Mouse (Mus musculus) liver, embryonic 12.5 days (tissue): ENCODE measurements at regions not wholly inside any gene's neighbourhood (a gene's known extent, or its start where the extent isn't known, plus 50 kb on each side); places are given as distances from the start of the nearest gene placed in this dataset.

Experiments used
- ATAC-seq: fragments of 200-750 bp; cut with Nextera tagmentation; 2 replicates; pipeline ENCODE4 v1.8.0; 2017; ENCODE audit warnings: moderate number of reproducible peaks, mild to moderate bottlenecking, moderate library complexity
- H3K27ac ChIP-seq: fragments of 300-500 bp; sonication (generic); 2 replicates; pipeline ENCODE4 v1.5.1; 2016; ENCODE audit warnings: mild to moderate bottlenecking
- H3K27me3 ChIP-seq: fragments of 300-500 bp; sonication (generic); replicated peaks from 2 replicates; pipeline ENCODE4 v1.6.1; 2016; ENCODE audit warnings: mild to moderate bottlenecking, moderate library complexity
- H3K36me3 ChIP-seq: fragments of 300-500 bp; sonication (generic); 2 replicates; pipeline ENCODE4 v1.6.1; 2016; ENCODE audit warnings: mild to moderate bottlenecking, moderate library complexity
- H3K4me1 ChIP-seq: fragments of 300-500 bp; sonication (generic); 2 replicates; pipeline ENCODE4 v1.6.1; 2016
- H3K4me2 ChIP-seq: fragments of 300-500 bp; sonication (generic); 2 replicates; pipeline ENCODE4 v1.6.1; 2016; ENCODE audit warnings: mild to moderate bottlenecking, moderate library complexity
- H3K4me3 ChIP-seq: fragments of 300-500 bp; sonication (generic); 2 replicates; pipeline ENCODE4 v1.5.1; 2016; ENCODE audit warnings: mild to moderate bottlenecking, moderate library complexity
- H3K9ac ChIP-seq: fragments of 300-500 bp; sonication (generic); 2 replicates; pipeline ENCODE4 v1.6.1; 2016; ENCODE audit warnings: mild to moderate bottlenecking, moderate library complexity
- H3K9me3 ChIP-seq: fragments of 300-500 bp; sonication (generic); replicated peaks from 2 replicates; pipeline ENCODE4 v1.6.1; 2016; ENCODE audit warnings: mild to moderate bottlenecking, moderate library complexity
- WGBS: fragments of 180-500 bp; shearing (Covaris S2); methylation state at CpG from one replicate; pipeline ENCODE4 v1.1.7; 2016; ENCODE audit not compliant: insufficient replicate concordance; 5-methylcytosine and 5-hydroxymethylcytosine counted together

DNA sequence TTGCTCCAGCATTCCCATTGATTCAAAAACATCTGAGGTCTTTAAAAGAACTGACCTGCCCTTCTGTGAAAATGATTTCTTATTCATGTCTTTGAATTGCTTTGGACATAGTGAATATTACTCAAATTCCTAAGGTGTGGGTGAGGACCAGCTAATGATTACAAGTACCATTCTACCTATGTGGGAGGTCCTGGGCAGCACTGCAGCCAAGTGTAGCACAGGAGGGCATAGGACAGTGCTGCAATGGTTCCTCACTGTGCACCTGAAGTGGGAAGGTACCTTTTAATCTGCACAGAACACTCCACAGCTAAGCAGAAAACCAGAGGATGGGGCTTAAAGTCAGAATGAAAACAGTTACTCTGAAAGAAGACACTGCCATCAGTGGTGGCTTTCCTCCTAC is 474.8 kb upstream of the Camk1g start:
- H3K36me3 ChIP-seq, result no peaks in the 10 kb centered on the region
- H3K9ac ChIP-seq, result no peak overlapping the region
- no peak overlapping the region for H3K4me3 ChIP-seq
- H3K4me1 ChIP-seq, result no peaks in the 10 kb centered on the region
- H3K27me3 ChIP-seq, result no peaks in the 10 kb centered on the region
- H3K4me2 ChIP-seq, result no peak overlapping the region
- no peak for ATAC-seq
- no peak overlapping the region for H3K27ac ChIP-seq
- H3K9me3 ChIP-seq, result no peaks in the 10 kb centered on the region

DNA sequence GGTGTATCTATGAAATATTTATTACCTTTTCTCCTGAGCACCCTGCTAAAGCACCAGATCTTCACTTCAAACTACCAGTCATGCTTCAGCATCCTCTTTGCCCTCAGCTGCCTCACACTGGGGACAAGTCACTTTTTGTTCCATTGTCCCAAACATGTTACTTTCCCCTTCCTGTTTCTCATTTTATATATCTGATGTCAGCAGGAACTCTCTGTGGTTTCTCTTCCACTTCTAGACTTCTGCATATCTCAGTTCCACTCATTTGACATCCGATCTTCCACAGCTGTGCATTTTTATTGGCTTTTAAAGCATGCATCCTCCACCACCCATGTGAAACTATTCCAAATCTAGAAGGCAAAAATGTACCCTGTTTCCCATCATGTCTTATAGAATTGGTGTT is 474.4 kb upstream of the Camk1g start:
- no peak overlapping the region for H3K4me3 ChIP-seq
- no peaks in the 10 kb centered on the region for H3K36me3 ChIP-seq
- H3K4me2 ChIP-seq, result no peak overlapping the region
- H3K9me3 ChIP-seq, result no peaks in the 10 kb centered on the region
- no peak overlapping the region for H3K9ac ChIP-seq
- no peaks in the 10 kb centered on the region for H3K27me3 ChIP-seq
- no peaks in the 10 kb centered on the region for H3K4me1 ChIP-seq
- no peak for ATAC-seq
- 15% methylated on average over 1 of the region's 1 CpGs for WGBS
- H3K27ac ChIP-seq, result no peak overlapping the region

GRCm38 (mm10) chr1:193800998-193801397 is 430.9 kb upstream of the Camk1g start:
- Histone ChIP-seq H3K36me3 (no peaks in the 10 kb centered on the region), H3K9me3 (no peaks in the 10 kb centered on the region), H3K4me3 (no peak overlapping the region), H3K4me2 (no peak overlapping the region), H3K27me3 (no peaks in the 10 kb centered on the region), H3K27ac (no peak overlapping the region), H3K9ac (no peak overlapping the region), H3K4me1 (no peaks in the 10 kb centered on the region)
- ATAC-seq, result no peak
- 41% methylated on average over 3 of the region's 3 CpGs for WGBS

DNA sequence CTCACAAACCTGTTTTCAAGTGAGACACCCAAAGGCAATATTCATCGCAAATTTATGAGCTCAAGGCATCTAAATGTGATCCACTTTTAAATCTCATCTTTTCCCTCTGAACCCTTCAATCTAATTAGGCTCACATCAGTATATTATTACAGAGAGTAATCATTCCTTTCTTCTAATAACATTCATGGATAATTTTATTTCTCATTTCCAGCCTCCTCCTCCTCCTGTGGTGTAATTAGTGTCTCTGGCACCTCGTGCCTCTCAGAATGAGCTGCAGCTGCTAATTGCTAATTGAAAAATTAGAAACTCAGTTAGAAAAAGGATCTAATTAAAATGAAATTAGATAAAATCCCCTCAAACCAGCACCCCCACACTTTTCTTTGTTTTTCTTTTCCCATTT is 420.5 kb upstream of the Camk1g start:
- WGBS, result 56% methylated on average over 2 of the region's 2 CpGs
- Histone ChIP-seq H3K4me2 (no peak overlapping the region), H3K4me3 (no peak overlapping the region), H3K9me3 (no peaks in the 10 kb centered on the region), H3K27ac (no peak overlapping the region), H3K36me3 (no peaks in the 10 kb centered on the region), H3K27me3 (no peaks in the 10 kb centered on the region), H3K9ac (no peak overlapping the region), H3K4me1 (no peaks in the 10 kb centered on the region)
- no peak for ATAC-seq

DNA sequence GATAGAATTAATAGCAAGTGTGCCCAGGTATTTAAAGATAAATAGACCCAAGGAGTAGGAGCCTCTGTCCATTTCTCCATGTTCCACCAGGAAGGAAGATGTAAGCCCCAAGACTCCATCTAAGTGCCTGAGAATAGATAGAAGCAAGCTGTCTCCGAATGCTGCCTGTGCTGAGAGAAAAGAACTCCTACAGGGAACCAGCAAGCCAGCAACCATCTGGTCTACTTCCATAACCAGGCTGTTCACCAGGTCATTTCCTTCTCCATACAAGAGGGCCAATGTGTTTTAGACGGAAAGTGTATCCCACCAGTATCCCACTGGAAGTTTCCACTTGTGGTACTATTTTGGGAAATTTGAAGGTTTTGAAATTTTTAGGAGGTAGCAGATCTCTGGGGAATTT is 418.4 kb upstream of the Camk1g start:
- Histone ChIP-seq H3K4me3 (no peak overlapping the region), H3K36me3 (no peaks in the 10 kb centered on the region), H3K4me2 (no peak overlapping the region), H3K27me3 (no peaks in the 10 kb centered on the region), H3K4me1 (no peaks in the 10 kb centered on the region), H3K9me3 (no peaks in the 10 kb centered on the region), H3K9ac (no peak overlapping the region), H3K27ac (no peak overlapping the region)
- 66% methylated on average over 2 of the region's 2 CpGs for WGBS
- ATAC-seq, result no peak

DNA sequence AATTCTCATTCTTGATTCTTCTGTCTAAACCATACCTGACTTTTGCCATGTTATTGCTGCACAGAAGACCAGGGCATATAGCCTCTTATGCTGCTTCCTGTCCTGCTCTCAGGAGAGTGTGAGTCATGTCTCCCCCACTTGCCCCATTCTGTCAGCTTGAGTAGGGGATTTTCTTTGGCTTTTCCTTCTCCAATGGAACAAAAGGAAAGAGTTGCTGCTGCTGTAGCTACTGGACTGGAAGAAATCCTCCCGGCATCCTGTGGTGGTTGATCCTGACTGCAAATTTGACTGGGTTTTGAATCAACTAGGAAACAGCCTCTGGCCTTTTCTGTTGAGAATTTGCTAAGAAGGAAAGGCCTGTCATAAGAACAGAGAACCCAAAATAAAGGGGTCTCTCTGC is 417.3 kb upstream of the Camk1g start:
- Histone ChIP-seq H3K36me3 (no peaks in the 10 kb centered on the region), H3K9ac (no peak overlapping the region), H3K4me2 (no peak overlapping the region), H3K27me3 (no peaks in the 10 kb centered on the region), H3K9me3 (no peaks in the 10 kb centered on the region), H3K27ac (no peak overlapping the region), H3K4me1 (no peaks in the 10 kb centered on the region), H3K4me3 (no peak overlapping the region)
- WGBS, result 73% methylated on average over 1 of the region's 1 CpGs
- no peak for ATAC-seq

DNA sequence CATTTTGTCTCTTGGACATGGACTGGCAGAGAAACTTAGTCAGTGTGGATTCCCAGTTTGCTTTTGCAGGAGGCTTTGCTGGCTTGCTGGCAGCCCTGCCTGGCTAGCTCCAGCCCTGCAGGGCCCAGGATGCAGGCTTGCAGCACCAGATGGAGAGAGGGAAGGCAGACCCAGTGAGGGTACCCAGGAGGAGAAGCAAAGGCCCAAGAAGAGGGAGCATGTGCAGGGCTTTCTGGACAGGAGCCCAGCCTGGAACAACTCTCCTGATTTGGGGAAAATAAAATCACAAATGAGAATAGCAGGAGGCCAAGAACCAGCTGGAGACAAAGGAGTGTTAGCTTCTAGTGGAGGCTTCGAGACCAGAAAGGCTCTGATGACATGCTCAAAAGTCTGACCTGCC is 414.9 kb upstream of the Camk1g start:
- Histone ChIP-seq H3K9ac (no peak overlapping the region), H3K9me3 (no peaks in the 10 kb centered on the region), H3K27ac (no peak overlapping the region), H3K4me1 (no peaks in the 10 kb centered on the region), H3K36me3 (no peaks in the 10 kb centered on the region), H3K4me2 (no peak overlapping the region), H3K27me3 (no peaks in the 10 kb centered on the region), H3K4me3 (no peak overlapping the region)
- no peak for ATAC-seq
- WGBS, result 64% methylated on average over 1 of the region's 1 CpGs

GRCm38 (mm10) chr1:193784526-193784925 is 414.4 kb upstream of the Camk1g start:
- H3K9me3 ChIP-seq, result no peaks in the 10 kb centered on the region
- ATAC-seq, result no peak

DNA sequence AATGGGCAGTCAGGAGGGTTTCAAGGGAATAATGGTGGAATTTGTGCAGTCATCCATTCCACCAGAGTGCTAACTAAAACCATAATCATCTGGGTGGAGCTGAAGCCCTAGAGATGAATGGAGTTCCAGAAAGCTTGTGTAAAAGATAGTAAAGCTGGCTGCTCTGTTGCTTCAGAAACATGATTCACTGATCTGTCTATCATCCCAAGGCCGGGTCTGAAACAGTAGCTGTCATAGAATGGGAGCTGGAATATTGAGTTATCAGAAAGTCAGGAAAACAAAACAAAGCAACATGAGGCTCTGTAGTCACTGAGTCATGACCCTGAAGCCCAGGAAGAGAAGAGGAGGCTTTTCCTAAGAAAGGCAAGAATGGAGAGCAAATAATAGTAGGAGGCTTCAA is 408.1 kb upstream of the Camk1g start:
- Histone ChIP-seq H3K27me3 (no peaks in the 10 kb centered on the region), H3K9ac (no peak overlapping the region), H3K4me3 (no peak overlapping the region), H3K9me3 (no peaks in the 10 kb centered on the region), H3K27ac (no peak overlapping the region), H3K4me1 (no peaks in the 10 kb centered on the region), H3K4me2 (no peak overlapping the region), H3K36me3 (no peaks in the 10 kb centered on the region)
- 51% methylated on average over 1 of the region's 1 CpGs for WGBS
- no peak for ATAC-seq

More at GRCm38 (mm10) chr1:193784526-193784925, 414.4 kb upstream of the Camk1g start:
- H3K4me2 ChIP-seq, result no peak overlapping the region
- no peaks in the 10 kb centered on the region for H3K27me3 ChIP-seq
- H3K9ac ChIP-seq, result no peak overlapping the region
- H3K4me1 ChIP-seq, result no peaks in the 10 kb centered on the region
- no peak overlapping the region for H3K4me3 ChIP-seq
- H3K27ac ChIP-seq, result no peak overlapping the region
- H3K36me3 ChIP-seq, result no peaks in the 10 kb centered on the region
- WGBS, result 50% methylated on average over 2 of the region's 2 CpGs

DNA sequence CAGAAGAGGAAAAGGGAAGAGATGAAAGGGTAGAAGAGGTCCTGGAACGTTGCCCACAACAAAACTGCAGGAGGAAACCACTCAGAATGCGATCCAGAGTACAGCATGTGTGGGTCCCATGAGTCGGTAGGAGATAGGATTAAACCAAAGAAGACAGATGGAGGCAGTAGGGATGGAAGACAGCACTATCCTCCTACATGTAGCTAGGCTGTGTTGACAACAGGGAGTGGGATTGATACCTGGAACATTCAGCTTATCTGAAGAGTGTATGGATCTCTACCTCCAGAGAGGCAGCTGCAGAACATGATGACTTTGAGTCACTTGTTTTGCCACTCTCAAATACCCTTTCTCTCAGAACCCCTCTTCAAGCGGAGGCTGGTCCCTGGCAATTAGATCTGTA is 399.4 kb upstream of the Camk1g start:
- H3K9ac ChIP-seq, result no peak overlapping the region
- WGBS, result 55% methylated on average over 4 of the region's 4 CpGs

GRCm38 (mm10) chr1:193764103-193764502 is 394.0 kb upstream of the Camk1g start:
- H3K36me3 ChIP-seq, result no peaks in the 10 kb centered on the region
- no peak for ATAC-seq

More for the DNA sequence above, 399.4 kb upstream of the Camk1g start:
- no peak overlapping the region for H3K4me3 ChIP-seq
- H3K27ac ChIP-seq, result no peak overlapping the region
- no peak overlapping the region for H3K4me2 ChIP-seq
- no peak for ATAC-seq
- H3K27me3 ChIP-seq, result no peaks in the 10 kb centered on the region
- H3K4me1 ChIP-seq, result no peaks in the 10 kb centered on the region
- no peaks in the 10 kb centered on the region for H3K36me3 ChIP-seq
- H3K9me3 ChIP-seq, result no peaks in the 10 kb centered on the region

GRCm38 (mm10) chr1:193751819-193752251 is 381.7 kb upstream of the Camk1g start:
- Histone ChIP-seq H3K4me3 (no peak overlapping the region), H3K4me1 (no peaks in the 10 kb centered on the region), H3K9ac (no peak overlapping the region), H3K4me2 (no peak overlapping the region), H3K27ac (no peak overlapping the region), H3K9me3 (no peaks in the 10 kb centered on the region), H3K27me3 (no peaks in the 10 kb centered on the region), H3K36me3 (no peaks in the 10 kb centered on the region)
- WGBS, result 34% methylated on average over 4 of the region's 4 CpGs
- no peak for ATAC-seq

More at GRCm38 (mm10) chr1:193764103-193764502, 394.0 kb upstream of the Camk1g start:
- H3K27me3 ChIP-seq, result no peaks in the 10 kb centered on the region
- no peaks in the 10 kb centered on the region for H3K9me3 ChIP-seq
- no peaks in the 10 kb centered on the region for H3K4me1 ChIP-seq
- H3K9ac ChIP-seq, result no peak overlapping the region
- H3K27ac ChIP-seq, result no peak overlapping the region
- H3K4me2 ChIP-seq, result no peak overlapping the region
- no peak overlapping the region for H3K4me3 ChIP-seq

GRCm38 (mm10) chr1:193750929-193751328 is 380.8 kb upstream of the Camk1g start:
- no peak overlapping the region for H3K4me2 ChIP-seq
- H3K36me3 ChIP-seq, result no peaks in the 10 kb centered on the region
- ATAC-seq, result no peak
- no peaks in the 10 kb centered on the region for H3K27me3 ChIP-seq
- 40% methylated on average over 4 of the region's 4 CpGs for WGBS
- no peak overlapping the region for H3K9ac ChIP-seq
- H3K4me3 ChIP-seq, result no peak overlapping the region
- H3K9me3 ChIP-seq, result no peaks in the 10 kb centered on the region
- no peak overlapping the region for H3K27ac ChIP-seq
- H3K4me1 ChIP-seq, result no peaks in the 10 kb centered on the region
